Mouse (Mus musculus) spleen, adult 2 months (tissue): ENCODE measurements at regions not wholly inside any gene's neighbourhood (a gene's known extent, or its start where the extent isn't known, plus 50 kb on each side); places are given as distances from the start of the nearest gene placed in this dataset.

Experiments used
- CTCF ChIP-seq: fragments of 200-500 bp; IDR thresholded peaks from 2 replicates; pipeline ENCODE4 v1.5.1; 2011; ENCODE audit warnings: mild to moderate bottlenecking, inconsistent platforms; ENCODE audit not compliant: insufficient read depth, insufficient read length, insufficient replicate concordance; ENCODE audit errors: extremely low read depth
- POLR2A ChIP-seq: fragments of 200-500 bp; IDR thresholded peaks from 2 replicates; pipeline ENCODE4 v1.6.1; 2011; ENCODE audit warnings: low read depth, low read length, inconsistent platforms

GRCm38 (mm10) chr15:53998600-53999290, 114.0 kb downstream of the Gm7489 start:
- TF ChIP-seq CTCF (no peak), POLR2A (no peak)
